Mouse (Mus musculus): ENCODE results near the gene Tas2r117.

GRCm38 (mm10) chr6:132778062-132778461 is 24.6 kb upstream of the Tas2r117 start, which contains the start of gene Tas2r136:
- TF ChIP-seq CTCF (IDR thresholded peaks at IDR 0.05; ENCODE audit: extremely low read depth, insufficient read depth, insufficient read length, insufficient replicate concordance): no peak
- no peak for TF ChIP-seq POLR2A (IDR thresholded peaks at IDR 0.05; ENCODE audit: low read depth, low read length)

Measured in spleen, adult 2 months (tissue).